Mouse (Mus musculus) small intestine, adult 10 weeks (tissue): ENCODE measurements around the gene Zscan4-ps1. TPM values are rescaled to one million over a fixed set of nuclear protein-coding genes. Genes with fewer than 3 reads are reported as not detected.

Experiments used
- polyA plus RNA-seq: library from polyadenylated mRNA; stranded (reverse); fragments of 350-450 nt; fragmentation: Illumina TruSeq; extraction: RNeasy Lipid Tissue Mini Kit (QIAGEN cat#74804); gene quantifications from one replicate; pipeline ENCODE4 v1.2.3, GENCODE M21; 2014; ENCODE audit warnings: low replicate concordance

Gene Zscan4-ps1
- not detected for polyA plus RNA-seq

DNA sequence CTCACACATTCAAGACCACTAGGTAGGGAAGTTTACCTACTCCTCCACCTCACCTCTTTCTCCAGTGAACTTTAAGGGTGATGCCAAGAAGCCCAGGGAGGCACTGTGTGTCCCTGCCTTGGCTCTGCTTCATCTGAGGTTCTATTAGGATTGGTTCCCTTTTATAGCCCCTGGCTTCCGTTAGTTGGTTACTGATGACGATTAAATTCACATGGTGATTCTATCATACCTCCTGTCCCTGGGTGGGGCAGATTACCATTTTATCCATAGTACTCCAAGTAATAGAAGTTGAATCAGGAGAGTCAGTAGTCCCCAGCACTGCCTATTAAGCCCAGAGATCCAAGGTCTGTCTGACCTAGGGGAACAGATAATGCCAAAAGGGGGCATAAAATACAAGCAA, at the start of gene Zscan4-ps1:
Gene Zscan4-ps1, minus strand, starts transcription at position 101 of the 400 bp plus-strand sequence.

Other genes starting within 250 kb of the Zscan4-ps1 start
- gene Zscan4b, start 164.6 kb downstream of the Zscan4-ps1 start, polyA plus RNA-seq: not detected
- not detected for gene Zscan4c, start 63.9 kb downstream of the Zscan4-ps1 start, polyA plus RNA-seq
- gene Zscan4d, start 96.5 kb upstream of the Zscan4-ps1 start, polyA plus RNA-seq: not detected
- not detected for gene Zscan4e, start 241.0 kb upstream of the Zscan4-ps1 start, polyA plus RNA-seq